Mouse (Mus musculus) inflammation-experienced regulatory T-cells, adult 6 months (primary cell): ENCODE results near the gene Zfc3h1. TPM values are rescaled to one million over a fixed set of nuclear protein-coding genes. Genes with fewer than 3 reads are reported as not detected.

Experiments used
- ATAC-seq: one replicate; pipeline ENCODE4 v1.8.0; 2017
- polyA plus RNA-seq, 3 experiments: library from polyadenylated mRNA; unstranded; fragments of 100-300 nt; shearing (Covaris generic); gene quantifications; one replicate each; pipeline ENCODE4 v1.2.1; 2017

The Zfc3h1 gene
- polyA plus RNA-seq, result 10 to 100 TPM; 25.6 to 37.1 (median 33.7) TPM

GRCm38 (mm10) chr10:115384221-115385017, at the start of gene Zfc3h1, which contains the start of gene Thap2:
Gene Zfc3h1 (plus strand): TSS chr10:115384959.
Gene Thap2 (minus strand): TSS chr10:115384443.
- ATAC-seq, result peak; percentile 90

GRCm38 (mm10) chr10:115336901-115337300, 47.9 kb upstream of the Zfc3h1 start:
- no peak for ATAC-seq

DNA sequence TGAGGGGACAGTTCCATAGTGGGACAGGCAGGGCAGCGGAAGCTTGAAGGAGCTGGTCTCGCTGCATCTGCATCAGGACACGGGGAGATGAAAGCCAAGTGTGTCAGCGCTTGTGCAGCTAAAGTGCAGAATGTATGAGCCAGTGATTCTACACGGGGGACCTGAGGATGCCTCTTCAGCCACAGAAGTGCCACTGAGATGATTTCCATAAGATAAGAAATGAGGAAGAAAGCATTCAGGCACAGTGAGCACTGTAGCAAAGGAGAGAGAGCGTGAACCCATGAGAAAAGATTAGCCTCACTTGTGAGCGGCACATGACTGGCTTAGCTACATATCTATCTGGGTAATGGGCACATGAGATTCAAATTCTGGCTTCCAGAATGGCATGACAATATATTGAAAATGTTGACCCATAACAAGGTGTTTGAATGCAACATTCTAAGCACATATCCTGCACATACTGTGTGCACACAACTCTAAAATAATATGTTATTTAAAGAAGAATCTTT, 44.9 kb upstream of the Zfc3h1 start:
- no peak for ATAC-seq

DNA sequence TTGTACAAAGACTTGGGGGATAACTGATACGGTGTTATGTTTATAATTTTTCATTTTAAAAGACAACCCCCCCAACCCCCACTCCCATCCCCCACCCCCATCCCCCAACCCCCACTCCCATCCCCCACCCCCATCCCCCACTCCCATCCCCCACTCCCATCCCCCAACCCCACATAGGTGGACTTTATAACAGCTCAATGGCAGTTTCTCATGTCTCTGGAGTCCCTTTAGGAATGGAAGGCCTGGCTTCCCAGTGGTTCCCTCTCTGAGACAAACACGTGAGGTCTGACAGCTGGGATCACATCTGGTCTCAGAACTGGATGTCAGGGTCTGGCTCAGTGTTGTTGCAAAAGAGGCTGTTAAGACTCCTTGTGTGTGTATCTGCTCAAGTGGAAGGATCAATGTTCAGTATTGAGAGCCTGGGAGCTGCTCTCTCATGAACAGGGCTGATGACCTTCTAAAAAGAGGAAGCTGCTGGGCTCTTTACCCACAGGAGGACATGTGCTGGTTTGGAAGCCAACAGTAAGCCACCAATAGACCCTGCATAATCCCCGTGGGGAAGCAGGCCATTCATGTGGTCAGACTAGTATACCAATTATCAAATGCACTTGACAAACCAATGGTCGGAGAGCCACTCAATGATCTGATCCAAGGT, 41.9 kb upstream of the Zfc3h1 start:
- ATAC-seq, result no peak

DNA sequence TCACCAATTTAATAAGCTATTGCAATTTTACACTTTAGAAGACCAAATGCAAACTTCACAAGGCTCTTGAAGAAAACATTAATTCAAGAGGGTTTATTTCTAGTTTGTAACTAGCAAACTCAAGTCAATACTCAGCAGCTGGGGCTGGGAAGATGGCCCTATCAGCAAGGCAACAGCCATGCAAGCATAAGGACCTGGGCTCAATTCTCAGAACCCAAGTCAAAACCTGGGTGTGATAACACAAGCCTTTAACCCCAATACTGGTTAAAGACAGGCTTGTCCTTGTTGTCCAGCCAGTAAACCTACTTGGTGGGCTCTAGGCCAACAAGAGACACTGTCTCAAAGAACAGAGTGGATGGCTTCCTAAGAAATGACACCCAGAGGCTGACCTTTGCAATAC, 38.3 kb upstream of the Zfc3h1 start:
- no peak for ATAC-seq

DNA sequence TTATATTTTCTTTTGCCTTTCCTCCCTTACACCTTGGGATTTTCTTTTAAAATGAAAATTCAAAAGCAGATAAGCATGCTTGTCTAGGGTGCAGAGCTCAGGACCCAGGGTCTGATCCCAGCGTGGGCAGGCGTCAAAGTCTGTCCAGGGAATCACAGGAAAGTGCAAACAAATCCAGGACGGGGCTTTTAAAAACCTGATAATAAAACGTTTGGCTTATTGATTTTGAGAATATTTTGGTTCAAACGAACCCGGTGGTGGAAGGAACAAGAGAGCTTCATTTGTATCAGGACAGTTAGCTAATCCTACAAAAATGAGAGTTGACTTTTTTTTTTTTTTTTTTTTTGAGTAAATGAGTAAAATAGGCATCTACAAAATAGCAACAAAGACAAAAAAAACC, 36.6 kb upstream of the Zfc3h1 start:
- ATAC-seq, result no peak

DNA sequence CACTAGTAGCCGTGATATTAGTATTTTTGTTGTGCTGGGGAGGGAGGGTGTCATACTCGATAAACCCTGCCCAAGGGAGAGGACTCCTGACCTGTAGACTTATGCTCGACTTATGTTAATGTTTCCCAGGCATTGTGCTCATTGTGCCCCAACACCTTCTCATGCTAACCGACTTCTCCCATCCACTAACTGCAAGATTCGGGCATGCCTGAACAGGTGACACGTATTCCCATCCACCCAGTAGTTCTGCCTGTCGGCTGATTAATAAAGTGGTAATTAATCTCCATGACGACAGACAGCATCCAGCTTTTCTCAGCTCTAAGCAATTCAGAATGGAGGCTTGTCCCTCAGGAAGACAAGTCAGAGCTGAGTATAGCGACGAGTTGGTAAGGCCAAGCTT, 35.7 kb upstream of the Zfc3h1 start:
- no peak for ATAC-seq

DNA sequence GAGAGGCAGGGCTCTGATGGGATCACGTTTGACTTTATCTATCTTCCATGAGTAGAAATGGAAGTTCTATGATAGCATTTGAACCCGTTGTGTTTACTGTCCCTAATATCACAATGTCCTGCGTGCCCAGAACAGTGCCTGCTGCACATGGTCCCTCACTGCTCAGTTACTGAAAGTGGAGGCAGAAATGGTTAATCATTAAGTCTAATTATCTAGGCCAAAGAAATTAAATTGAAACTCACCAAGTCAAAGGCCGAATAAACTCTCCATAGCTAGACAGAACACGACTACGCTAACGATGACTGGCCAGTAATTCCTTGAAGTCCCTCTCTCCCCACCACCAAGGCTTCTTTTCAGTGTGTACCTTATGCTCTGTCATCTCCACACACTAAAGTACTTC, 35.2 kb upstream of the Zfc3h1 start:
- ATAC-seq, result no peak

GRCm38 (mm10) chr10:115350810-115351397, 33.9 kb upstream of the Zfc3h1 start:
- no peak for ATAC-seq

- no peak for ATAC-seq
These were observed 30.2 kb upstream of the Zfc3h1 start for GRCm38 (mm10) chr10:115354553-115354952.

GRCm38 (mm10) chr10:115355016-115355415, 29.7 kb upstream of the Zfc3h1 start:
- no peak for ATAC-seq

- no peak for ATAC-seq
These were observed 28.7 kb upstream of the Zfc3h1 start for GRCm38 (mm10) chr10:115356106-115356505.

- ATAC-seq, result no peak
These were observed 26.4 kb upstream of the Zfc3h1 start for GRCm38 (mm10) chr10:115358216-115358919.

DNA sequence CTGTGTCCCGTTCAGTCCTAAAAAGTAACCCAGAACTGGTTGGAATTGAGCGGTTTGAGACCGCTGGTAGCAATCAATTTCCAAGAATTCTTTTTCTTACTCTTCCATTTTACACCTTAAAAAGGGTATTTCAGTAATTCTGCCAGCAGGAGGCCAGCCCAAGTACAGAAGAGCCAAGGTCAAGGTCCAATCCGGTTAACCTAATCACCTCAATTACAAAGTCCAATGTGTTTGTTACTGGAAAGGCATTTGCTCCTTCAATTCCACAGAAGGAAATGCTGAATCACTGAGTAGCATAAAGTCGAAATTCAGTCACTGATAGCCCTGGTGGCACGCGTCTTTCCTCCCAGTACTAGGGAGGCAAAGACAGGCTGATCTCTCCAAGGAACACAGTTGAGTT, 25.7 kb upstream of the Zfc3h1 start:
- ATAC-seq, result no peak

GRCm38 (mm10) chr10:115361840-115362622, 22.7 kb upstream of the Zfc3h1 start, which contains the start of gene Tmem19:
Gene Tmem19 (minus strand): TSS chr10:115362501.
- peak; percentile 77 for ATAC-seq

DNA sequence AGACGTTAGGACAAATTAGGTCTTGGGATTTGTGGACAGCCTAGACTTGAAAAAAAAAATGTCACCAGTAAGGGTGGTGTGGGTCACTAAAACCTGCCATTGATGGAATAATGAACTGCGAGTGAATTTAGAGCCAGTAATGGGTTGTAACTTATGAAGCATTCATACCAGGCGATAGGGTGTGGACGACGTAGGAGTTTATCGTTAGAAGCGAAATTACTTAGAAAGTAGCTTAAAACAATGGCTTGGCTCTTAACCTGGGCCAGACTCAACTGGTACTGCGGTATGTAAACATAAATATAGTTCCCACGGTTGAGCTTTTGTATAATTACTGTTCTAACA, 22.2 kb upstream of the Zfc3h1 start:
- ATAC-seq, result peak; percentile 20

GRCm38 (mm10) chr10:115363151-115363550, 21.6 kb upstream of the Zfc3h1 start:
- peak; percentile 35 for ATAC-seq

DNA sequence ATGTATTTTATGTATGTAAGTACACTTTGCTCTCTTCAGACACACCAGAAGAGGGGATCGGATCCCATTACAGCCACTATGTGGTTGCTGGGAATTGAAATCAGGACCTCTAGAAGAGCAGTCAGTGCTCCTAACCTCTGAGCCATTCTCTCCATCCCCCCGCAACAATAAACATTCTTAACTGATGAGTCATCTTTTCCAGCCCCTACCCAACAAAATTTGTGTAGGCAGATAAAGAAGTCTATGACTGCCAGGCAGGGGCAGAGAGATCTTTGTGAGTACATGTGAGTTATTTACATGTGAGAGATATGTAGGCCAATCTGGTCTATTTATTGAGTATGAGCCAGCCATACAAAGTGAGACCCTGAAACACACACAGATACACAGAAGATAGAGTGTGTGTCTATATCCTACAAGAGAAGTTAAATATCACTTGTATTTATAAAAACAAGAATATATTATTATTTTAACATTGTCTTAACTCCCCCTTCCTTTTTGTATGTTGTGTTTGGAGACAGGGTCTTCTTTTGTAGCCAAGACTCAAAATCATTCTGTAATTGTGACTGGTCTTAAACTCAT, 3.2 kb upstream of the Zfc3h1 start:
- ATAC-seq, result no peak

GRCm38 (mm10) chr10:115382846-115383643, 1.7 kb upstream of the Zfc3h1 start:
- no peak for ATAC-seq

- peak; percentile 2 for ATAC-seq
These were observed 1.0 kb upstream of the Zfc3h1 start for GRCm38 (mm10) chr10:115383644-115384220.
